Mouse (Mus musculus): ENCODE data around the gene Gng13.
"Not testable (repeated sequence)": the region's sequence is repeated elsewhere in the genome, so short reads cannot be mapped to it uniquely, and the experiment has no call there.

- TF ChIP-seq CTCF (IDR thresholded peaks at IDR 0.05; ENCODE audit: insufficient read depth, low read length); POLR2A (IDR thresholded peaks at IDR 0.05; ENCODE audit: borderline replicate concordance, extremely low read depth, low read depth, low read length): not testable (repeated sequence)
Observed at GRCm38 (mm10) chr17:25741471-25741870, 24.5 kb downstream of the Gng13 start.

All from lung, adult 2 months (tissue).